Mouse (Mus musculus): Measurements from ENCODE around the gene Gm35549.
"Not testable (repeated sequence)": the region's sequence is repeated elsewhere in the genome, so short reads cannot be mapped to it uniquely, and the experiment has no call there.

Gene Gm35549

GRCm38 (mm10) chr9:122843760-122844159 lies at the start of gene Gm35549:
Gene Gm35549 (minus strand): TSS chr9:122844035.
- DNase-seq: no peak

- DNase-seq: peak; percentile 63
Observed at GRCm38 (mm10) chr9:122886372-122887179, 42.7 kb upstream of the Gm35549 start.

- no peak for DNase-seq
Observed at GRCm38 (mm10) chr9:122885385-122885784, 41.5 kb upstream of the Gm35549 start, which contains the start of gene Zkscan7. Gene Zkscan7 (plus strand): TSS chr9:122885685.

- DNase-seq: no peak
Observed at GRCm38 (mm10) chr9:122875145-122875544, 31.3 kb upstream of the Gm35549 start.

GRCm38 (mm10) chr9:122874653-122875052 lies 30.8 kb upstream of the Gm35549 start:
- DNase-seq: no peak

- DNase-seq: no peak
Observed at GRCm38 (mm10) chr9:122872595-122872994, 28.8 kb upstream of the Gm35549 start.

GRCm38 (mm10) chr9:122866192-122866591 lies 22.4 kb upstream of the Gm35549 start:
- no peak for DNase-seq

GRCm38 (mm10) chr9:122865697-122866166 lies 21.9 kb upstream of the Gm35549 start, which contains the start of gene Zfp445:
Gene Zfp445 (minus strand): TSS chr9:122866006.
- DNase-seq: peak; percentile 81

- no peak for DNase-seq
Observed at GRCm38 (mm10) chr9:122864848-122865247, 21.0 kb upstream of the Gm35549 start.

GRCm38 (mm10) chr9:122863731-122864130 lies 19.9 kb upstream of the Gm35549 start:
- no peak for DNase-seq

- DNase-seq: no peak
Observed at GRCm38 (mm10) chr9:122860752-122861151, 16.9 kb upstream of the Gm35549 start.

- no peak for DNase-seq
Observed at GRCm38 (mm10) chr9:122856716-122857115, 12.9 kb upstream of the Gm35549 start.

GRCm38 (mm10) chr9:122855617-122856016 lies 11.8 kb upstream of the Gm35549 start:
- no peak for DNase-seq

- not testable (repeated sequence) for DNase-seq
Observed at GRCm38 (mm10) chr9:122855141-122855540, 11.3 kb upstream of the Gm35549 start.

GRCm38 (mm10) chr9:122854526-122854925 lies 10.7 kb upstream of the Gm35549 start:
- no peak for DNase-seq

GRCm38 (mm10) chr9:122847811-122848311 lies 4.0 kb upstream of the Gm35549 start:
- DNase-seq: not testable (repeated sequence)

GRCm38 (mm10) chr9:122846156-122846555 lies 2.3 kb upstream of the Gm35549 start:
- peak; percentile 23 for DNase-seq

- DNase-seq: no peak
Observed at GRCm38 (mm10) chr9:122845621-122846020, 1.8 kb upstream of the Gm35549 start.

- DNase-seq: peak; percentile 69
Observed at GRCm38 (mm10) chr9:122837680-122838079, 6.2 kb downstream of the Gm35549 start.

GRCm38 (mm10) chr9:122837216-122837615 lies 6.6 kb downstream of the Gm35549 start:
- DNase-seq: no peak

- peak; percentile 59 for DNase-seq
Observed at GRCm38 (mm10) chr9:122836790-122837189, 7.0 kb downstream of the Gm35549 start.

GRCm38 (mm10) chr9:122836126-122836525 lies 7.7 kb downstream of the Gm35549 start:
- DNase-seq: peak; percentile 5

- no peak for DNase-seq
Observed at GRCm38 (mm10) chr9:122829826-122830380, 13.9 kb downstream of the Gm35549 start.

GRCm38 (mm10) chr9:122826743-122827142 lies 17.1 kb downstream of the Gm35549 start:
- DNase-seq: no peak

Measured in lung, postnatal 14 days (tissue).